Mouse (Mus musculus) cortical plate, adult 2 months (tissue): ENCODE results near the gene Nup160.

ENCODE experiments used
- CTCF ChIP-seq: fragments of 200-500 bp; IDR thresholded peaks from 2 replicates; pipeline ENCODE4 v1.5.1; 2011; ENCODE audit warnings: mild to moderate bottlenecking, control low read depth, low read length; ENCODE audit not compliant: insufficient read depth; ENCODE audit errors: extremely low read depth
- POLR2A ChIP-seq: fragments of 200-500 bp; IDR thresholded peaks from 2 replicates; pipeline ENCODE4 v1.6.1; 2011; ENCODE audit warnings: mild to moderate bottlenecking, low read length, control low read depth; ENCODE audit not compliant: insufficient read depth; ENCODE audit errors: extremely low read depth

- TF ChIP-seq CTCF (no peak), POLR2A (no peak)
Observed at GRCm38 (mm10) chr2:90641007-90641709, 35.9 kb upstream of the Nup160 start.
